Comparison of ENCODE assay signal across 8 mouse cellular contexts in genomic region chr6:134920190-134921013, GRCm38 (mm10). TPM values are rescaled to one million over a fixed set of nuclear protein-coding genes. Genes with fewer than 3 reads are reported as not detected.
DNase-seq lines count a peak whose midpoint lies in the region; ATAC-seq lines count a peak whose summit lies in the region.

Gene Cdkn1b, plus strand, starts transcription at chr6:134920401.

- peak within 1 kb of the TSS; percentile 66 for H3K9ac ChIP-seq in hindbrain, embryonic 14.5 days

- H3K27me3 ChIP-seq in hindbrain, embryonic 14.5 days (ENCODE audit: control insufficient read depth, insufficient read depth, low read length), result 0 out of 2 replicates have a peak, but pooled peaks cover 4% of the 10 kb centered on the region

- H3K4me2 ChIP-seq in hindbrain, embryonic 14.5 days (replicated peaks), result peak within 1 kb of the TSS; percentile 95

- peak; percentile 96 for ATAC-seq in hindbrain, embryonic 14.5 days (ENCODE audit: low FRiP score)

- H3K4me3 ChIP-seq in hindbrain, embryonic 14.5 days (replicated peaks; ENCODE audit: low read length), result peak within 1 kb of the TSS; percentile 86

- peak; percentile 84 for DNase-seq in WW6 (ENCODE audit: low read depth, low spot score)
- DNase-seq in cerebellum, postnatal 36 days, result peak; percentile 90 to 92
- peak; percentile 92 to 93 for DNase-seq in frontal cortex, postnatal 36 days (ENCODE audit: low spot score in 2 of 2)
- DNase-seq in hindbrain, embryonic 14.5 days (ENCODE audit: low spot score), result peak; percentile 89
- peak; percentile 90 for DNase-seq in layer of hippocampus, postnatal 36 days
- peak; percentile 93 for DNase-seq in lung, postnatal 25 days (ENCODE audit: low spot score)
- DNase-seq in retina, embryonic 14.5 days (ENCODE audit: low spot score), result peak; percentile 93
- DNase-seq in thymus, postnatal 36 days, result peak; percentile 87 to 92

- H3K36me3 ChIP-seq in hindbrain, embryonic 14.5 days (replicated peaks; ENCODE audit: control insufficient read depth, insufficient read depth), result no peaks in the 10 kb centered on the region

- H3K27ac ChIP-seq in hindbrain, embryonic 14.5 days, result peak within 1 kb of the TSS; percentile 97

- 0% methylated on average over 74 of the region's 77 CpGs for WGBS in hindbrain, embryonic 14.5 days

- no peaks in the 10 kb centered on the region for H3K9me3 ChIP-seq in hindbrain, embryonic 14.5 days (ENCODE audit: control insufficient read depth, low read length)

- peaks cover 31% of the 10 kb centered on the region for H3K4me1 ChIP-seq in hindbrain, embryonic 14.5 days (replicated peaks; ENCODE audit: control insufficient read depth, insufficient read depth, low read length)

RNA-seq across cellular contexts. Expression of gene Cdkn1b, which starts in this region (rescaled TPM):
- 18.5 and 19.0 TPM in 2 replicates for polyA plus RNA-seq in hindbrain, embryonic 14.5 days (2014; fragmentation: Nextera tagmentation; extraction: Ambion mirVana)
- total RNA-seq in layer of hippocampus, postnatal 36 days (2021), result 10 to 100 TPM; 51.0 to 52.6 TPM

Comparison
In these comparisons a context has a peak if more than half of its experiments do, and no peak if none do; other contexts are left out.
1. Peak in every context shown above with its lines: DNase-seq, ATAC-seq, H3K4me3 ChIP-seq and H3K27ac ChIP-seq.